Mouse (Mus musculus) neural tube, embryonic 12.5 days (tissue): ENCODE results near the gene Eif5a2. TPM values are rescaled to one million over a fixed set of nuclear protein-coding genes. Genes with fewer than 3 reads are reported as not detected.

Source experiments
- ATAC-seq: fragments of 200-750 bp; cut with Nextera tagmentation; 2 replicates; pipeline ENCODE4 v1.8.0; 2017; ENCODE audit warnings: low read depth, mild to moderate bottlenecking, moderate TSS enrichment, moderate library complexity; ENCODE audit not compliant: low FRiP score
- H3K27ac ChIP-seq: fragments of 300-500 bp; sonication (generic); 2 replicates; pipeline ENCODE4 v1.5.1; 2016
- H3K27me3 ChIP-seq: fragments of 300-500 bp; sonication (generic); replicated peaks from 2 replicates; pipeline ENCODE4 v1.6.1; 2016; ENCODE audit warnings: mild to moderate bottlenecking
- H3K36me3 ChIP-seq: fragments of 300-500 bp; sonication (generic); 2 replicates; pipeline ENCODE4 v1.6.1; 2016; ENCODE audit warnings: mild to moderate bottlenecking
- H3K4me1 ChIP-seq: fragments of 300-500 bp; sonication (generic); 2 replicates; pipeline ENCODE4 v1.6.1; 2016
- H3K4me2 ChIP-seq: fragments of 300-500 bp; sonication (generic); replicated peaks from 2 replicates; pipeline ENCODE4 v1.6.1; 2016; ENCODE audit warnings: mild to moderate bottlenecking
- H3K4me3 ChIP-seq: fragments of 300-500 bp; sonication (generic); 2 replicates; pipeline ENCODE4 v1.5.1; 2016
- H3K9ac ChIP-seq: fragments of 300-500 bp; sonication (generic); 2 replicates; pipeline ENCODE4 v1.6.1; 2016; ENCODE audit warnings: mild to moderate bottlenecking
- H3K9me3 ChIP-seq: fragments of 300-500 bp; sonication (generic); 2 replicates; pipeline ENCODE4 v1.6.1; 2016; ENCODE audit warnings: mild to moderate bottlenecking
- WGBS: fragments of 180-500 bp; shearing (Covaris S2); methylation state at CpG from one replicate; pipeline ENCODE4 v1.1.7; 2016; 5-methylcytosine and 5-hydroxymethylcytosine counted together
- polyA plus RNA-seq: library from polyadenylated mRNA; unstranded; fragments of >200 nt; fragmentation: Nextera tagmentation; extraction: Ambion mirVana; gene quantifications from 2 replicates; pipeline ENCODE4 v1.2.1, GENCODE M21; 2016

Eif5a2 gene
- polyA plus RNA-seq, 1 experiment from 2014 or later, result 13.9 TPM

- Histone ChIP-seq H3K27ac (no peak overlapping the region), H3K9me3 (no peaks in the 10 kb centered on the region), H3K36me3 (no peaks in the 10 kb centered on the region), H3K27me3 (no peaks in the 10 kb centered on the region), H3K4me1 (no peaks in the 10 kb centered on the region), H3K4me2 (no peak overlapping the region), H3K9ac (no peak overlapping the region), H3K4me3 (no peak overlapping the region)
- ATAC-seq, result no peak
- WGBS, result 87% methylated on average over 4 of the region's 4 CpGs
Observed at GRCm38 (mm10) chr3:28816010-28816540, 35.0 kb downstream of the Eif5a2 start.

- Histone ChIP-seq H3K9me3 (no peaks in the 10 kb centered on the region), H3K27ac (no peak overlapping the region), H3K36me3 (no peaks in the 10 kb centered on the region), H3K4me1 (no peaks in the 10 kb centered on the region), H3K4me3 (no peak overlapping the region), H3K4me2 (no peak overlapping the region), H3K9ac (no peak overlapping the region), H3K27me3 (no peaks in the 10 kb centered on the region)
- WGBS, result 87% methylated on average over 1 of the region's 1 CpGs
- no peak for ATAC-seq
Observed at GRCm38 (mm10) chr3:28826272-28826671, 45.2 kb downstream of the Eif5a2 start.

- Histone ChIP-seq H3K27me3 (no peaks in the 10 kb centered on the region), H3K4me1 (no peaks in the 10 kb centered on the region), H3K4me3 (no peak overlapping the region), H3K27ac (no peak overlapping the region), H3K9ac (no peak overlapping the region), H3K4me2 (no peak overlapping the region), H3K9me3 (no peaks in the 10 kb centered on the region), H3K36me3 (no peaks in the 10 kb centered on the region)
- no peak for ATAC-seq
- WGBS, result 96% methylated on average over 2 of the region's 2 CpGs
Observed at GRCm38 (mm10) chr3:28827605-28828004, 46.5 kb downstream of the Eif5a2 start.

- H3K9me3 ChIP-seq, result no peaks in the 10 kb centered on the region
- no peak overlapping the region for H3K27ac ChIP-seq
- no peak for ATAC-seq
- no peaks in the 10 kb centered on the region for H3K4me1 ChIP-seq
- WGBS, result 94% methylated on average over 2 of the region's 2 CpGs
- no peak overlapping the region for H3K4me2 ChIP-seq
- no peak overlapping the region for H3K4me3 ChIP-seq
- H3K36me3 ChIP-seq, result no peaks in the 10 kb centered on the region
- H3K9ac ChIP-seq, result no peak overlapping the region
- no peaks in the 10 kb centered on the region for H3K27me3 ChIP-seq
Observed at GRCm38 (mm10) chr3:28829454-28829853, 48.4 kb downstream of the Eif5a2 start.

GRCm38 (mm10) chr3:28836796-28837371 lies 55.8 kb downstream of the Eif5a2 start:
- no peak for ATAC-seq

GRCm38 (mm10) chr3:28841886-28842649 lies 61.0 kb downstream of the Eif5a2 start:
- H3K4me2 ChIP-seq, result no peak overlapping the region
- no peaks in the 10 kb centered on the region for H3K27me3 ChIP-seq
- no peak overlapping the region for H3K9ac ChIP-seq
- no peaks in the 10 kb centered on the region for H3K9me3 ChIP-seq
- H3K4me1 ChIP-seq, result peaks cover 2% of the 10 kb centered on the region; the same call in 1 of the 2 replicates
- ATAC-seq, result no peak; the same call in 1 of the 2 replicates
- no peaks in the 10 kb centered on the region for H3K36me3 ChIP-seq
- 29% methylated on average over 3 of the region's 3 CpGs for WGBS
- H3K4me3 ChIP-seq, result no peak overlapping the region
- no peak overlapping the region for H3K27ac ChIP-seq

More at GRCm38 (mm10) chr3:28836796-28837371, 55.8 kb downstream of the Eif5a2 start:
- Histone ChIP-seq H3K4me3 (no peak overlapping the region), H3K27ac (no peak overlapping the region), H3K27me3 (no peaks in the 10 kb centered on the region), H3K4me2 (no peak overlapping the region), H3K4me1 (peaks cover 2% of the 10 kb centered on the region; the same call in 1 of the 2 replicates), H3K9me3 (no peaks in the 10 kb centered on the region), H3K9ac (no peak overlapping the region), H3K36me3 (no peaks in the 10 kb centered on the region)
- 80% methylated on average over 2 of the region's 2 CpGs for WGBS

GRCm38 (mm10) chr3:28843231-28843630 lies 62.2 kb downstream of the Eif5a2 start:
- Histone ChIP-seq H3K4me3 (no peak overlapping the region), H3K27ac (no peak overlapping the region), H3K9ac (no peak overlapping the region), H3K9me3 (no peaks in the 10 kb centered on the region), H3K4me2 (no peak overlapping the region), H3K27me3 (no peaks in the 10 kb centered on the region), H3K4me1 (peaks cover 2% of the 10 kb centered on the region; the same call in 1 of the 2 replicates), H3K36me3 (no peaks in the 10 kb centered on the region)
- no peak for ATAC-seq
- WGBS, result 18% methylated on average over 8 of the region's 8 CpGs

- Histone ChIP-seq H3K4me3 (no peak overlapping the region), H3K27me3 (no peaks in the 10 kb centered on the region), H3K36me3 (no peaks in the 10 kb centered on the region), H3K4me1 (no peaks in the 10 kb centered on the region), H3K9me3 (no peaks in the 10 kb centered on the region), H3K4me2 (no peak overlapping the region), H3K9ac (no peak overlapping the region), H3K27ac (no peak overlapping the region)
- no peak for ATAC-seq
Observed at GRCm38 (mm10) chr3:28847115-28847514, 66.0 kb downstream of the Eif5a2 start.

Other genes starting within 250 kb of the Eif5a2 start
- 0.04 and 0.11 TPM in 2 replicates for gene Slc2a2, start 83.4 kb upstream of the Eif5a2 start, polyA plus RNA-seq
- 296 and 315 TPM in 2 replicates for gene Rpl22l1, start 24.2 kb downstream of the Eif5a2 start, polyA plus RNA-seq
- gene Gm1527, start 111.3 kb downstream of the Eif5a2 start, polyA plus RNA-seq, result not detected in 2 replicates